Mouse (Mus musculus): ENCODE measurements around the gene Rfwd3.

GRCm38 (mm10) chr8:111300597-111301546 is 850 bp upstream of the Rfwd3 start:
- TF ChIP-seq POLR2A (IDR thresholded peaks at IDR 0.05; ENCODE audit: control insufficient read depth, low read depth, low read length) = no peak
- TF ChIP-seq CTCF (IDR thresholded peaks at IDR 0.05; ENCODE audit: control insufficient read depth, insufficient read depth, insufficient replicate concordance, low read depth, low read length) = no peak
